Mouse (Mus musculus): ENCODE data around the gene 2210408I21Rik.

- no peak for TF ChIP-seq CTCF (IDR thresholded peaks at IDR 0.05; ENCODE audit: low read depth)
- TF ChIP-seq EP300 (IDR thresholded peaks at IDR 0.05; ENCODE audit: low read depth) = no peak
Measured at GRCm38 (mm10) chr13:77528960-77529699, 393.8 kb downstream of the 2210408I21Rik start.
